In genomic region chr12:100275850-100276249, GRCm38 (mm10) we compare ENCODE assay signal across 8 mouse cellular contexts.
A peak's percentile ranks its signal among the peaks of the same experiment; 100 is the strongest.
DNase-seq lines count a peak whose midpoint lies in the region; ATAC-seq and TF ChIP-seq lines count a peak whose summit lies in the region.

No protein-coding gene starts in this region.

- no peaks in the 10 kb centered on the region for H3K79me2 ChIP-seq in liver, adult 2 months (ENCODE audit: control insufficient read depth, insufficient read depth, low read length)

- no peak for ATAC-seq in liver, embryonic 11.5 days (replicated peaks; ENCODE audit: low FRiP score)
- peak; percentile 73 for ATAC-seq in heart, embryonic 16.5 days (replicated peaks; ENCODE audit: extremely low read depth, insufficient read depth, low FRiP score)
- ATAC-seq in stomach, embryonic 15.5 days (ENCODE audit: insufficient read depth, low FRiP score, low read depth): no peak
- ATAC-seq in inflammation-experienced regulatory T-cells, adult 6 months: no peak

- H3K27me3 ChIP-seq in liver, adult 2 months (ENCODE audit: control insufficient read depth, insufficient read depth, low read length): no peaks in the 10 kb centered on the region
- no peaks in the 10 kb centered on the region for H3K27me3 ChIP-seq in liver, embryonic 11.5 days (replicated peaks; ENCODE audit: control insufficient read depth, insufficient read depth, low read length)
- no peaks in the 10 kb centered on the region for H3K27me3 ChIP-seq in heart, embryonic 16.5 days (ENCODE audit: control insufficient read depth, insufficient read depth, low read length)
- H3K27me3 ChIP-seq in stomach, embryonic 15.5 days (replicated peaks): no peaks in the 10 kb centered on the region

- H3K9me3 ChIP-seq in liver, embryonic 11.5 days (ENCODE audit: control insufficient read depth, low read length): no peaks in the 10 kb centered on the region
- H3K9me3 ChIP-seq in heart, embryonic 16.5 days (replicated peaks; ENCODE audit: control insufficient read depth, low read length): no peaks in the 10 kb centered on the region
- H3K9me3 ChIP-seq in stomach, embryonic 15.5 days: no peaks in the 10 kb centered on the region

- H3K36me3 ChIP-seq in liver, adult 2 months (ENCODE audit: control insufficient read depth, insufficient read depth, low read length): no peaks in the 10 kb centered on the region
- H3K36me3 ChIP-seq in liver, embryonic 11.5 days (ENCODE audit: control insufficient read depth, insufficient read depth, low read length): no peaks in the 10 kb centered on the region
- H3K36me3 ChIP-seq in heart, embryonic 16.5 days (ENCODE audit: control insufficient read depth, insufficient read depth): no peaks in the 10 kb centered on the region
- H3K36me3 ChIP-seq in stomach, embryonic 15.5 days: no peaks in the 10 kb centered on the region

- 68% methylated on average over 5 of the region's 5 CpGs for WGBS in liver, adult 2 months
- 83% methylated on average over 5 of the region's 5 CpGs for WGBS in liver, embryonic 11.5 days
- WGBS in heart, embryonic 16.5 days: 40% methylated on average over 5 of the region's 5 CpGs
- WGBS in lung, adult 2 months: 30% methylated on average over 5 of the region's 5 CpGs
- WGBS in stomach, embryonic 15.5 days: 68% methylated on average over 5 of the region's 5 CpGs

- H3K4me2 ChIP-seq in liver, embryonic 11.5 days: no peak overlapping the region
- H3K4me2 ChIP-seq in heart, embryonic 16.5 days (ENCODE audit: low read depth, low read length): no peak overlapping the region
- H3K4me2 ChIP-seq in stomach, embryonic 15.5 days: no peak overlapping the region

- peaks cover 5% of the 10 kb centered on the region for H3K4me1 ChIP-seq in liver, adult 2 months (ENCODE audit: control insufficient read depth, insufficient read depth, low read length)
- H3K4me1 ChIP-seq in liver, embryonic 11.5 days (replicated peaks; ENCODE audit: control insufficient read depth, insufficient read depth, low read length): peaks cover 9% of the 10 kb centered on the region
- peaks cover 14% of the 10 kb centered on the region for H3K4me1 ChIP-seq in heart, embryonic 16.5 days (ENCODE audit: control insufficient read depth, insufficient read depth, low read length)
- H3K4me1 ChIP-seq in lung, adult 2 months (ENCODE audit: control insufficient read depth, insufficient read depth, low read length): peaks cover 21% of the 10 kb centered on the region
- H3K4me1 ChIP-seq in stomach, embryonic 15.5 days: peaks cover 32% of the 10 kb centered on the region

- no peak overlapping the region for H3K27ac ChIP-seq in liver, adult 2 months (replicated peaks; ENCODE audit: insufficient read depth, low read depth, low read length)
- no peak overlapping the region for H3K27ac ChIP-seq in liver, embryonic 11.5 days (ENCODE audit: low read depth, low read length)
- H3K27ac ChIP-seq in heart, embryonic 16.5 days (ENCODE audit: low read length): peak overlapping the region; percentile 57
- 0 out of 2 replicates have a peak overlapping the region, but pooled peaks have one; percentile 54 for H3K27ac ChIP-seq in stomach, embryonic 15.5 days

- H3K4me3 ChIP-seq in liver, adult 2 months (ENCODE audit: insufficient read depth, low read depth, low read length): no peak overlapping the region
- no peak overlapping the region for H3K4me3 ChIP-seq in liver, embryonic 11.5 days (ENCODE audit: low read depth, low read length)
- H3K4me3 ChIP-seq in heart, embryonic 16.5 days (ENCODE audit: low read length): no peak overlapping the region
- H3K4me3 ChIP-seq in lung, adult 2 months (replicated peaks; ENCODE audit: extremely low read depth, low read depth, low read length): no peak overlapping the region
- no peak overlapping the region for H3K4me3 ChIP-seq in stomach, embryonic 15.5 days (replicated peaks)

- TF ChIP-seq CTCF in liver, adult 2 months (IDR thresholded peaks at IDR 0.05; ENCODE audit: low read depth, low read length): no peak
- TF ChIP-seq CTCF in lung, adult 2 months (IDR thresholded peaks at IDR 0.05; ENCODE audit: insufficient read depth, low read length): no peak

- no peak for TF ChIP-seq POLR2A in liver, adult 2 months (IDR thresholded peaks at IDR 0.05; ENCODE audit: extremely low read depth, insufficient read depth, low read length)
- TF ChIP-seq POLR2A in lung, adult 2 months (IDR thresholded peaks at IDR 0.05; ENCODE audit: borderline replicate concordance, extremely low read depth, low read depth, low read length): no peak

- DNase-seq in liver, adult 2 months (ENCODE audit: extremely low read depth, low read depth, low spot score): peak; percentile 14
- no peak for DNase-seq in liver, embryonic 11.5 days (ENCODE audit: low spot score)
- peak; percentile 92 for DNase-seq in adrenal gland, postnatal 14 days
- peak; percentile 67 for DNase-seq in lung, adult 2 months
- no peak for DNase-seq in layer of hippocampus, postnatal 25 days (ENCODE audit: extremely low spot score in 1 of 2, low spot score in 1 of 2)

- no peak overlapping the region for H3K9ac ChIP-seq in liver, adult 2 months (ENCODE audit: low read depth, low read length)
- no peak overlapping the region for H3K9ac ChIP-seq in liver, embryonic 11.5 days (ENCODE audit: low read depth, low read length)
- no peak overlapping the region for H3K9ac ChIP-seq in heart, embryonic 16.5 days (ENCODE audit: low read length)
- H3K9ac ChIP-seq in stomach, embryonic 15.5 days: no peak overlapping the region

Comparison
In these comparisons a context has a peak if more than half of its experiments do, and no peak if none do; other contexts are left out.
1. DNase-seq: peak in liver, adult 2 months (single experiment), adrenal gland, postnatal 14 days (single experiment) and lung, adult 2 months (single experiment); none in liver, embryonic 11.5 days (single experiment) and layer of hippocampus, postnatal 25 days (0 of 2).
2. H3K27ac ChIP-seq: peak in heart, embryonic 16.5 days (single experiment) and stomach, embryonic 15.5 days (single experiment); none in liver, adult 2 months (single experiment) and liver, embryonic 11.5 days (single experiment).